Mouse (Mus musculus): Measurements from ENCODE around the gene Mmadhc. TPM values are rescaled to one million over a fixed set of nuclear protein-coding genes. Genes with fewer than 3 reads are reported as not detected.

The Mmadhc gene
- polyA plus RNA-seq, 1 experiment from 2014 or later: 159 TPM

DNA sequence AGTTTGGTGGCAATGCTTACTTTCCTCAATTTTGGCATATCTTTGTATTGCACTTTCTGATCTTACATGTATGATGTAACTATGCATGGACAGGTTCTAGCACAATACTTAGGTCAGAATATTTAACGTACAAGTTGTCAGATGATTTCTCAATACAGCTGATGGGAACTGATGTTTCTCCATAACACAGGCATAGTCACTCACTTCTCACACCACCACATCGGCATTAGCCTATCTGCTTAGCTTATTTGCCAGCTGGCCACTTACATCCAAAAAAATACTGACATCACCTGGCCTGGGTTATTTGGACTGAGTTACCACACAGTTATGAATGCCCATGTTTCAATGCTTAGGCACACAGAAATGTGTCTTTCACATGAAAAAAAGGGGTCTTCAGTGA lies 2.5 kb downstream of the Mmadhc start:
- Histone ChIP-seq H3K27ac (no peak overlapping the region), H3K4me1 (replicated peaks) (peaks cover 31% of the 10 kb centered on the region), H3K36me3 (peaks cover 18% of the 10 kb centered on the region), H3K9me3 (no peaks in the 10 kb centered on the region), H3K4me2 (replicated peaks) (no peak overlapping the region), H3K27me3 (no peaks in the 10 kb centered on the region), H3K9ac (replicated peaks) (no peak overlapping the region), H3K4me3 (replicated peaks) (no peak overlapping the region)
- no peak for ATAC-seq
- WGBS: 91% methylated on average over 2 of the region's 2 CpGs

DNA sequence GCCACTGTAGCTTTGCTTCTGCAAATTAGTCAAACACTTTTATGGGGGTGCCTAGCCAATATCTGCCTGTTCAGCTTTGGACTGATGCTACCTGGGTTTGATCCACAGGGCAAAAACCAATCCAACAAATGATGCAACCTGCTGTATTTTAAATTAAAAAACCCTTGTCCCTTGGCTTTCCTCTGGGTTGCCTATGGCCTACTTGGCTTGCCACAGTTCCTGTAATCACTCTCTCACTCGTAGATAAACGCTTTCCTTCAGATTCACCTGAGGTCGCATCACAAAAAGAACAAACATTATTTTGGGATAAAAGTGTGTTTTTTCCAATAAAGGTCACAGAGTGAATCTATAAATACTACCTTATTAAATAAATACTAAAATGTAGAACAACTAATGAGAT lies 3.0 kb downstream of the Mmadhc start:
- Histone ChIP-seq H3K27me3 (no peaks in the 10 kb centered on the region), H3K9me3 (no peaks in the 10 kb centered on the region), H3K4me3 (replicated peaks) (no peak overlapping the region), H3K9ac (replicated peaks) (no peak overlapping the region), H3K4me1 (replicated peaks) (peaks cover 31% of the 10 kb centered on the region), H3K36me3 (peaks cover 23% of the 10 kb centered on the region), H3K27ac (no peak overlapping the region), H3K4me2 (replicated peaks) (no peak overlapping the region)
- WGBS: 95% methylated on average over 3 of the region's 3 CpGs
- ATAC-seq: no peak

DNA sequence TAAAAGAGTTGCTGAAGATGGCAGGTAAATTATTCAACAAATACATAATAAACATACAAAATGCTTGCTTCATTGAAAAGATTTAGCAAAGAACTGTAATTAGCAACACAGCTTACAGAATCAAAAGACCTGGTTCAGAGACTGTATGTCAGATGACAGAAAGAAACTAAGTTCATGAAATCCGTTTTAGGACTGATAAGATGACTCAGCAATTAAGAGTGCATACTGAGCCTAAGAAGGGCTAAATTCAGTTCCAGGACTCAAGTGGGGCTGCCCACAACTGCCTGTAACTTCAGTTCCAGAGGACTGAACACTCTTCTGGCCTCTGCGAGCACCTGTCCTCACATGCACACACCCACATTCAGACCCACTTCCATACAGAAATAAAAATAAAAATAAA lies 4.7 kb downstream of the Mmadhc start:
- Histone ChIP-seq H3K9me3 (no peaks in the 10 kb centered on the region), H3K27me3 (no peaks in the 10 kb centered on the region), H3K36me3 (peaks cover 38% of the 10 kb centered on the region), H3K4me3 (replicated peaks) (no peak overlapping the region), H3K4me1 (replicated peaks) (peaks cover 31% of the 10 kb centered on the region), H3K27ac (no peak overlapping the region), H3K4me2 (replicated peaks) (no peak overlapping the region), H3K9ac (replicated peaks) (no peak overlapping the region)
- 84% methylated on average over 2 of the region's 2 CpGs for WGBS
- no peak for ATAC-seq

DNA sequence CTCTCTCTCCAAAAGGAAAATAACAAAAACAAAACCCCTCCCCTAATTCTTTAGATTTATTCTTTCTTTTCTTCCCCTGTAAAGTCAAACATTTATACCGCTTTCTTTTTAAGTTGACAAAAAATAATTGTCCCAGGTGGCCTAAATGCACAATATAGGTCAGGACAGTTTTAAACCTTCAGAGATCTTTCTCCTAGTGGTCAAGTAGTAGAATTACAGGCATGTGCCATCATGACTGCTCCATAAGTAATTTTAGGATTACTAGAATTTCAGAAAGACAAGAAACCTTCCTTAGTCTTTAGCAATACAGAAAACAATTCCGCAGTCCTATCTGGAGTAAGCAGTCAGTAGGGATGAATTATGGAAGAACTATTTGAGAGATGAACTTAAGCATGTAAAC lies 5.8 kb downstream of the Mmadhc start:
- H3K27me3 ChIP-seq: no peaks in the 10 kb centered on the region
- WGBS: 90% methylated on average over 2 of the region's 2 CpGs
- peaks cover 45% of the 10 kb centered on the region for H3K36me3 ChIP-seq
- ATAC-seq: no peak
- peaks cover 30% of the 10 kb centered on the region for H3K4me1 ChIP-seq (replicated peaks)
- no peak overlapping the region for H3K9ac ChIP-seq (replicated peaks)
- no peaks in the 10 kb centered on the region for H3K9me3 ChIP-seq
- no peak overlapping the region for H3K4me2 ChIP-seq (replicated peaks)
- H3K27ac ChIP-seq: no peak overlapping the region
- H3K4me3 ChIP-seq (replicated peaks): no peak overlapping the region

DNA sequence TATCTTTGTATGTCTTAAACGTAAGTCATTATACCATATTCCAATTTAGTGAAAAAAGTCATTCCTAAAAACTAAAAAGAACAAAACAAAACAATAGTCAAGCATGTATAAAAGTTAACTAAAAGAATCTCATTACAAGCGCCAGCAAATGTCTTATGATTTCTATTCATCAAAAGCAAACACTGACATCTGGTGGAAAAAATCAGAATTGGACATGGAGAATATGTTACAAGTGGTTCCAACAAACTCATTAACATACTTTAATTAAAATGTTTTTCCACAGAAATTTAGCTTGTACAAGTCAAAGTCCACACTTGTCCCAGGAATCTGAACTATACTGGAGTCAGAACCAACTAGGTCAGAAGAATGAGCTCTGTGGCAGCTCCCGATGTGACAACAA lies 11.8 kb downstream of the Mmadhc start:
- no peak overlapping the region for H3K4me2 ChIP-seq (replicated peaks)
- no peak for ATAC-seq
- no peak overlapping the region for H3K9ac ChIP-seq (replicated peaks)
- WGBS: 78% methylated on average over 3 of the region's 3 CpGs
- H3K36me3 ChIP-seq: peaks cover 56% of the 10 kb centered on the region
- no peaks in the 10 kb centered on the region for H3K9me3 ChIP-seq
- H3K27ac ChIP-seq: no peak overlapping the region
- H3K4me1 ChIP-seq (replicated peaks): no peaks in the 10 kb centered on the region
- H3K4me3 ChIP-seq (replicated peaks): no peak overlapping the region
- H3K27me3 ChIP-seq: no peaks in the 10 kb centered on the region

DNA sequence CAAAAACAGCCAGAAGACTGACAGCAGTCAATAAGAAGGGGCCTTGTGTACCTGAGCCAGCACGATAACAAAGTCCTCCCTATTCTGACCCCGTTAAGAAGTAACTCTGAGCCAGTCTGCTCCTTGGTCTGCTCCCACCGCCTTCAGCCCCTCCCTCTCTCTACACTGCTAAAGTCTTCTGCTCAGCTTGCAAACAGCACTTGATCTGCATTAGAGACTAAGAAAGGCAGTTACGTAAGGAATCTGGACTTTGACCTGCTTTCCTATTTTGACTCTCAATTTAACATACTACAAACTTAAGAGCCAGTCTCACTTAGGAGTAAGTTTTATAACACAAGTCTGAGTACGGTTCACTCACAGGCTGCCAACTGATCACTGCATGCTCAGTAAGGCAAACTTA lies 12.6 kb downstream of the Mmadhc start:
- 83% methylated on average over 5 of the region's 5 CpGs for WGBS
- no peak overlapping the region for H3K4me3 ChIP-seq (replicated peaks)
- no peak for ATAC-seq
- no peak overlapping the region for H3K27ac ChIP-seq
- H3K4me2 ChIP-seq (replicated peaks): no peak overlapping the region
- H3K4me1 ChIP-seq (replicated peaks): no peaks in the 10 kb centered on the region
- no peak overlapping the region for H3K9ac ChIP-seq (replicated peaks)
- H3K9me3 ChIP-seq: no peaks in the 10 kb centered on the region
- H3K36me3 ChIP-seq: peaks cover 59% of the 10 kb centered on the region
- H3K27me3 ChIP-seq: no peaks in the 10 kb centered on the region

DNA sequence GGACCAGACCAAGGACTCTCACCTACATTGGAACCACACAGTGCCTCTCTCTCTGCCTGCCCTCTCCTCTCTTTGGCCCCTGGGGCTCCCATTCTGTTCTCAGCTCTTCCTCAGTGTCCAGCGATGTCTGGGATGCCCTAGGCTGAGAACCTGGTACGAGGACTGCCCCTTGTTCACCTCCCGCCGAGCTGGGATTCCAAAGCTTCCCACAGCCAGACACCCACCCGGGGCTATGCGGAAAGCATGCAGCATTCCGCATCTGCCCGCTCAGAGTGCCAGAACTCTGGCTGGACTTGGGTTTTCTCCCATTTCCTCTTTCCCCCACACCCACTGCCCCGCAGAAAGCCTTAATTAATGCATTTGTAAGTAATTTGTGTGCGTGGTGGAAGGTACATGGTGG lies 19.9 kb downstream of the Mmadhc start:
- Histone ChIP-seq H3K9me3 (no peaks in the 10 kb centered on the region), H3K4me2 (replicated peaks) (no peak overlapping the region), H3K9ac (replicated peaks) (no peak overlapping the region), H3K27me3 (no peaks in the 10 kb centered on the region), H3K4me3 (replicated peaks) (no peak overlapping the region), H3K4me1 (replicated peaks) (no peaks in the 10 kb centered on the region), H3K36me3 (peaks cover 27% of the 10 kb centered on the region), H3K27ac (no peak overlapping the region)
- 0 out of 2 replicates have a peak, but pooled peaks have one; percentile 34 for ATAC-seq
- WGBS: 77% methylated on average over 10 of the region's 10 CpGs

DNA sequence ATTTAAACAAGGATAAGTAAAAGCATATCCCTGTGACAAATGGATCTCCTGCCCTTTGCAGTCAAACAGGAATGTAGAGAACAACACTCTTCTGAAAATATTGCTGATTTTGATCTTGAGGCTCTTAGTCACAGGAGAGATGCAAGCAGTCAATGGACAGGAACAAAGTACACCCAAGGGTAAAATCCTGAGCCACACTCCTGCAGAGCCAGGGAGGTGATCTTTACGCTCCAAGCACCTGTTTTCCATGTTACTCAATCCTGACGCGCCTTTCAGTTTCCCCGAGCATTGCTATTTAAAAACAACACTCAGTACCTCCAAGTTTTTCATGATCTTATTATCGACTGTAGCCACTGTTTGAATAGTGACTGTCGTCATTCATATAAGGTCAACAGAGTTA lies 23.2 kb downstream of the Mmadhc start:
- no peak for ATAC-seq
- peaks cover 7% of the 10 kb centered on the region for H3K36me3 ChIP-seq
- no peak overlapping the region for H3K9ac ChIP-seq (replicated peaks)
- no peak overlapping the region for H3K4me2 ChIP-seq (replicated peaks)
- H3K27ac ChIP-seq: no peak overlapping the region
- no peaks in the 10 kb centered on the region for H3K9me3 ChIP-seq
- no peaks in the 10 kb centered on the region for H3K27me3 ChIP-seq
- H3K4me1 ChIP-seq (replicated peaks): no peaks in the 10 kb centered on the region
- no peak overlapping the region for H3K4me3 ChIP-seq (replicated peaks)
- WGBS: 81% methylated on average over 6 of the region's 6 CpGs

DNA sequence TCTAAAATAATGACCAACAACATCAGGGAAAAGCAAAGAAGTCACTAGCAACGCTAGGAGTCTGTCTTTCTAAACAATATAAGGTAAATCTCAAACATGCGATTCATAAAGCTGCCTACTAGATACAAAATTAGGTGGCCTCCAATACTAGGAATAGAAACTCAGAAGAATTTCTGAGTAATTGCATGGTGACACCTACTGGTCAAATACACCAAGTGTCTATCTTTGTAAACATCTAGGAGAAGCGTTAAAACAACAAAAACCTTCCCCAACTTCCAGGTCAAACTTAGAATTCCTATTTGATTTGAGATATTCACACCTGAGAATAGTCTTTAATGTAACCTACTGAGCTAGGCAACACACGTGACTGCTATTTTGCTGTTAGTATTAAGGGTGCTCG lies 24.4 kb downstream of the Mmadhc start:
- ATAC-seq: no peak
- H3K4me2 ChIP-seq (replicated peaks): no peak overlapping the region

DNA sequence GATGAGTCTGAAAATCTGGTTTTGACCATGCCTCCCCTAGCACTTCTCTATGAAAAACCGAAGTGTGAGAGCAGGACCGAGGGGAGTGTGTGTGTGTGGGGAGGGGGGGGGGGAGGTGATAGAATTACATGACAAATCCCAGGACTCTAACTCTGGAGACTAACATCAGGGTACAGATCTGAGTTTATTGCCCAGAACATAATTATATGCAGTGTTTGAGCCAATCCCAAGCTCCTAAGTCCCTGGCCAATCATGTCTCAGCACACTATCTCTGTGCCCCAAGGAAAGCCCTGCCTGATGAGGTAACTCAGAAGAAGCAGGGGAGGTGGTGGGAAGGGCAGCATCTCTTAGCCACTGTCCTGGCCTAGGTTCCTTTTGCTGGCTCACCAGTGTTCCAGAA lies 28.1 kb downstream of the Mmadhc start:
- Histone ChIP-seq H3K27ac (no peak overlapping the region), H3K4me1 (replicated peaks) (no peaks in the 10 kb centered on the region), H3K9me3 (no peaks in the 10 kb centered on the region), H3K9ac (replicated peaks) (no peak overlapping the region), H3K4me3 (replicated peaks) (no peak overlapping the region), H3K4me2 (replicated peaks) (no peak overlapping the region), H3K27me3 (no peaks in the 10 kb centered on the region), H3K36me3 (no peaks in the 10 kb centered on the region)
- ATAC-seq: no peak
- WGBS: 81% methylated on average over 2 of the region's 2 CpGs

More for the DNA sequence above, 24.4 kb downstream of the Mmadhc start:
- Histone ChIP-seq H3K27me3 (no peaks in the 10 kb centered on the region), H3K27ac (no peak overlapping the region), H3K9me3 (no peaks in the 10 kb centered on the region), H3K9ac (replicated peaks) (no peak overlapping the region), H3K4me1 (replicated peaks) (no peaks in the 10 kb centered on the region), H3K4me3 (replicated peaks) (no peak overlapping the region), H3K36me3 (peaks cover 2% of the 10 kb centered on the region; the same call in 1 of the 2 replicates)
- 45% methylated on average over 5 of the region's 5 CpGs for WGBS

DNA sequence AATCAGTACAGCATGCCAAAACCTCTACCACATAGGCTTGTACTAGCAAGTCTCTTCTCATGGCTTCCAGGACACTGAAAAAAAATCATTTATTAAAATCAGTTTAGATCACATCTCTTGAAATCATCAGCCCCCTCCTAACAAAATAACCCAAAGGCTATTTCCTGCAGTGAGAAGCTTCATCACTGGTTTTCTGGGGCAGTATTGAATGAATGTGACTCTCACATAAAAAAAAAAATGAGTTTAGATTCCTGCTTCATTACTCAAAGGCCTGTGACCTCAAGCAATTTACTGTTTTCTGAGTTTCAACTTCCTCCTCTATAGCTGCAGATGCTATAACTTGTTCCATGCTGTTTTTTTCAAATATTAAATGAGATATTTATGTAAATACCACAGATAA lies 29.6 kb downstream of the Mmadhc start:
- Histone ChIP-seq H3K27me3 (no peaks in the 10 kb centered on the region), H3K9me3 (no peaks in the 10 kb centered on the region), H3K4me2 (replicated peaks) (no peak overlapping the region), H3K36me3 (no peaks in the 10 kb centered on the region), H3K27ac (no peak overlapping the region), H3K9ac (replicated peaks) (no peak overlapping the region), H3K4me3 (replicated peaks) (no peak overlapping the region), H3K4me1 (replicated peaks) (no peaks in the 10 kb centered on the region)
- ATAC-seq: no peak

DNA sequence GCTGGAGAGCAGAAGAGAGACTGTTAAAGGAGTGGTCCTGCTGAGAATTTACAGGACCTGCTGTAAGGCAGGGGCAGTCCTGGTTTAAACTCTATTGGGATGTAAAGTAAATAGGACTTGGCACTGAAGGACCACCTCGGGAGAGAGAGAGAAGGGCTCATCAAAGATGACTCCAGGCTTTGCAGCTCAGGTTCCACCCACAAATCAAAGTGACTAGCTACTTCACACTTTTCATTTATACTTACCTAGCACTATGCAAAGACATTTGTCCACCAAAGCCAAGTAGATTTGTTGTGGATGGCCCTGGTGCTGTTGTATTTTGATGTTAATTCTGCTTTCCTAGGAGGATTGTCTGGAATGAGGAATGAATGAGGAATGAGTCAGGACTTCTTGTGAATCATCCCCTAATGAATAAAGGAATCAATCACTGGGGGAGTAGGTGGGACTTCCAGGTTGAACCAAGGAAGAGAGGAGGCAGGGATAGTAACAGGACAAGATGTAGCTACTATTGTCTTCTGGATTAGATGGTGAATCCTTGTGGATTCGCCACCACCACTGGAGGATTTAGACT lies 31.3 kb downstream of the Mmadhc start:
- Histone ChIP-seq H3K9ac (replicated peaks) (no peak overlapping the region), H3K27ac (no peak overlapping the region), H3K4me1 (replicated peaks) (no peaks in the 10 kb centered on the region), H3K9me3 (no peaks in the 10 kb centered on the region), H3K4me2 (replicated peaks) (no peak overlapping the region), H3K27me3 (no peaks in the 10 kb centered on the region), H3K36me3 (no peaks in the 10 kb centered on the region), H3K4me3 (replicated peaks) (no peak overlapping the region)
- 39% methylated on average over 2 of the region's 2 CpGs for WGBS
- no peak for ATAC-seq

DNA sequence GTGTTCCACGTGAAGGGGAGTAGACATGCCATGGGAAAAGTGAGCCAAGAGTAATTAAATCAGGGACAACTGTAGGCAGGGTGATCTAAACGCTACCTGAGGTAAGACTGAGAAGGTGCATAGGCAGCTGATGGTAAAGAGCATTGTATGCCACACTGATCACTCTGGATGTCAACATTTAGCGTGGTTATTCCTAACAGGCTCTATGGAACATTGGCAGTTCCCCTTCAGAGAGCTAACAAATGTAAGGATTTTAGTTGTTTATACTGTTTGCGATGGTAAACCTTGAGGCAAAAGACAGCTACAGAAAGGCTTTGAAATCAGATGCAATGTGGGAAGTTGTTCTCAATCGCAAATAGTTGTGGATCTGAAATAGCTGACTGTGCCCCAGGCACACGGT lies 32.5 kb downstream of the Mmadhc start:
- WGBS: 85% methylated on average over 6 of the region's 6 CpGs
- H3K4me2 ChIP-seq (replicated peaks): no peak overlapping the region
- H3K4me1 ChIP-seq (replicated peaks): no peaks in the 10 kb centered on the region
- H3K36me3 ChIP-seq: no peaks in the 10 kb centered on the region
- no peak overlapping the region for H3K9ac ChIP-seq (replicated peaks)
- no peak overlapping the region for H3K27ac ChIP-seq
- no peak overlapping the region for H3K4me3 ChIP-seq (replicated peaks)
- ATAC-seq: no peak
- no peaks in the 10 kb centered on the region for H3K27me3 ChIP-seq
- H3K9me3 ChIP-seq: no peaks in the 10 kb centered on the region

Data from midbrain, embryonic 13.5 days (tissue).